9 mouse cellular contexts compared by ENCODE assay signal in genomic region chr2:127889432-127889831, GRCm38 (mm10). TPM values are rescaled to one million over a fixed set of nuclear protein-coding genes. Genes with fewer than 3 reads are reported as not detected.
A peak's percentile ranks its signal among the peaks of the same experiment; 100 is the strongest.
DNase-seq lines count a peak whose midpoint lies in the region; ATAC-seq and TF ChIP-seq lines count a peak whose summit lies in the region.
"Had no signal": no experiment of that assay in that cellular context is flagged by ENCODE, and none has a peak within 500 bp of the region (broad histone marks: within the 10 kb centered on the region; RNA-seq: fewer than 3 reads in every experiment).

No protein-coding gene starts in this region.

- intact Hi-C loops in heart, postnatal 10 days (cut with DNase I): loop anchor here (1.0 kb wide), 3 partner anchors 233 to 684 kb away; no protein-coding TSS in a partner anchor

- peak; percentile 86 for TF ChIP-seq CTCF in E14TG2a.4 (conservative IDR thresholded peaks at IDR 0.05; ENCODE audit: low read length)

- peak; percentile 56 for DNase-seq in brain, embryonic 18.5 days (ENCODE audit: low read depth, low spot score)
- DNase-seq in fibroblast of lung, adult 2 months (ENCODE audit: low read depth): peak; percentile 53
- DNase-seq in heart, postnatal 10 days: peak; percentile 91 to 95
- peak; percentile 83 to 92 for DNase-seq in kidney, postnatal 36 days
- DNase-seq in lung, adult 18-20 months: peak; percentile 83 to 87
- DNase-seq in testis, postnatal 14 days (ENCODE audit: low spot score): peak; percentile 60

- no peak overlapping the region for H3K4me3 ChIP-seq in E14TG2a.4 (replicated peaks; ENCODE audit: low read length)
- H3K4me3 ChIP-seq: liver, embryonic 15.5 days had no signal

- H3K36me3 ChIP-seq in E14TG2a.4 (ENCODE audit: insufficient read depth, low read length): no peaks in the 10 kb centered on the region
- H3K36me3 ChIP-seq: liver, embryonic 15.5 days had no signal

- 0 out of 2 replicates have a peak, but pooled peaks cover 2% of the 10 kb centered on the region for H3K27me3 ChIP-seq in E14TG2a.4 (ENCODE audit: insufficient read depth, low read length)

- H3K9me3 ChIP-seq in E14TG2a.4 (ENCODE audit: low read length): no peaks in the 10 kb centered on the region
- H3K9me3 ChIP-seq: liver, embryonic 15.5 days had no signal

- no peaks in the 10 kb centered on the region for H3K4me1 ChIP-seq in E14TG2a.4 (replicated peaks; ENCODE audit: low read depth, low read length)
- H3K4me1 ChIP-seq: liver, embryonic 15.5 days had no signal

- ATAC-seq in neutrophil, adult 5-6 weeks (ENCODE audit: extremely low read depth, insufficient number of reproducible peaks, low FRiP score, poor library complexity, severe bottlenecking): peak; percentile 77

RNA-seq across cellular contexts. Expression of gene Acoxl, which starts 50.8 kb away (rescaled TPM):
- under 1 TPM in 1 of 2 experiments, not detected in 1; 0.10 TPM for total RNA-seq in heart, postnatal 10 days (2021)
- total RNA-seq in neutrophil, adult 5-6 weeks (2017): 0.23 and 0.49 TPM in 2 replicates

RNA-seq across cellular contexts. Expression of gene Bub1, which starts 57.8 kb away (rescaled TPM):
- 1 to 10 TPM; 5.6 to 6.0 TPM for total RNA-seq in heart, postnatal 10 days (2021)
- total RNA-seq in neutrophil, adult 5-6 weeks (2017): 0.25 TPM in 1 of 2 replicates, not detected in the other
